Mouse (Mus musculus) retina, embryonic 14.5 days (tissue): ENCODE results near the gene Txndc16.
A peak's percentile ranks its signal among the peaks of the same experiment; 100 is the strongest.

ENCODE experiments used
- DNase-seq: peaks from one replicate; pipeline ENCODE4 v3.0.0-alpha.2; 2015; ENCODE audit warnings: low spot score

The Txndc16 gene

GRCm38 (mm10) chr14:45220090-45220956 is at the start of gene Txndc16:
Gene Txndc16 (minus strand): TSS chr14:45220328.
- peak; percentile 87 for DNase-seq

GRCm38 (mm10) chr14:45263831-45264592 is 43.9 kb upstream of the Txndc16 start:
- DNase-seq = no peak

- no peak for DNase-seq
These were observed 31.5 kb upstream of the Txndc16 start for GRCm38 (mm10) chr14:45251548-45252076.

- DNase-seq = no peak
These were observed 21.5 kb upstream of the Txndc16 start for GRCm38 (mm10) chr14:45241613-45242012.

GRCm38 (mm10) chr14:45239042-45239441 is 18.9 kb upstream of the Txndc16 start:
- DNase-seq = no peak

GRCm38 (mm10) chr14:45220957-45221630 is 966 bp upstream of the Txndc16 start:
- no peak for DNase-seq

- peak; percentile 98 for DNase-seq
These were observed 643 bp downstream of the Txndc16 start, which contains the start of gene Gpr137c for GRCm38 (mm10) chr14:45219281-45220089. Gene Gpr137c (plus strand): TSS chr14:45219717.

GRCm38 (mm10) chr14:45217693-45218092 is 2.4 kb downstream of the Txndc16 start:
- DNase-seq = no peak

- DNase-seq = no peak
These were observed 3.3 kb downstream of the Txndc16 start for GRCm38 (mm10) chr14:45216711-45217340.

- DNase-seq = no peak
These were observed 8.7 kb downstream of the Txndc16 start for GRCm38 (mm10) chr14:45211431-45211830.

GRCm38 (mm10) chr14:45210683-45211082 is 9.4 kb downstream of the Txndc16 start:
- DNase-seq = no peak

GRCm38 (mm10) chr14:45200607-45201006 is 19.5 kb downstream of the Txndc16 start:
- no peak for DNase-seq

GRCm38 (mm10) chr14:45190999-45191398 is 29.1 kb downstream of the Txndc16 start:
- no peak for DNase-seq

GRCm38 (mm10) chr14:45181611-45182010 is 38.5 kb downstream of the Txndc16 start:
- no peak for DNase-seq

- DNase-seq = no peak
These were observed 40.5 kb downstream of the Txndc16 start for GRCm38 (mm10) chr14:45179606-45180005.

GRCm38 (mm10) chr14:45179186-45179585 is 40.9 kb downstream of the Txndc16 start:
- DNase-seq = no peak

- DNase-seq = no peak
These were observed 45.0 kb downstream of the Txndc16 start for GRCm38 (mm10) chr14:45175012-45175740.

GRCm38 (mm10) chr14:45172260-45172659 is 47.9 kb downstream of the Txndc16 start:
- DNase-seq = no peak

GRCm38 (mm10) chr14:45167366-45167765 is 52.8 kb downstream of the Txndc16 start:
- DNase-seq = peak; percentile 16
